Mouse (Mus musculus) hematopoietic multipotent progenitor cell, adult 10-12 weeks (in vitro differentiated cells): Measurements from ENCODE around the gene Gpr171. TPM values are rescaled to one million over a fixed set of nuclear protein-coding genes. Genes with fewer than 3 reads are reported as not detected.

Experiments
- polyA plus RNA-seq: library from polyadenylated mRNA; stranded (reverse); fragments of >175 nt; gene quantifications from 2 replicates; pipeline ENCODE4 v1.2.3, GENCODE M21; 2012; ENCODE audit warnings: low replicate concordance

Gpr171 gene
- 11.1 and 22.9 TPM in 2 replicates for polyA plus RNA-seq

GRCm38 (mm10) chr3:59101218-59101986 lies at the start of gene Gpr171:
TSS of gene Gpr171 (minus strand) at chr3:59101821.

Other genes starting within 250 kb of the Gpr171 start
- gene Clrn1, start 216.5 kb downstream of the Gpr171 start, polyA plus RNA-seq, result not detected in 2 replicates
- gene Med12l, start 96.0 kb downstream of the Gpr171 start, polyA plus RNA-seq, result 0.77 and 1.5 TPM in 2 replicates
- 0.65 and 1.1 TPM in 2 replicates for gene P2ry14, start 51.8 kb upstream of the Gpr171 start, polyA plus RNA-seq
- gene Gpr87, start 93.3 kb upstream of the Gpr171 start, polyA plus RNA-seq, result not detected in 2 replicates
- 1.2 and 2.3 TPM in 2 replicates for gene P2ry13, start 109.1 kb upstream of the Gpr171 start, polyA plus RNA-seq
- gene P2ry12, start 161.1 kb upstream of the Gpr171 start, polyA plus RNA-seq, result 0.79 and 0.90 TPM in 2 replicates
- gene Igsf10, start 242.6 kb upstream of the Gpr171 start, polyA plus RNA-seq, result 0.01 TPM in 1 of 2 replicates, not detected in the other